Mouse (Mus musculus): ENCODE measurements around the gene Gm49027.

GRCm38 (mm10) chr5:123522166-123522565, 3.1 kb downstream of the Gm49027 start:
- TF ChIP-seq CTCF (conservative IDR thresholded peaks at IDR 0.05; ENCODE audit: low read length) (no peak), POU5F1 (IDR thresholded peaks at IDR 0.05; ENCODE audit: borderline replicate concordance, low read length) (no peak), NANOG (IDR thresholded peaks at IDR 0.05; ENCODE audit: borderline replicate concordance, low read length) (no peak)
